Mouse (Mus musculus) ES-Bruce4 (cell line): ENCODE data around the gene Dusp16.

ENCODE experiments used
- CTCF ChIP-seq: IDR thresholded peaks from one replicate; pipeline ENCODE4 v1.8.1; 2011; ENCODE audit warnings: low read depth, low read length
- EP300 ChIP-seq: IDR thresholded peaks from 2 replicates; pipeline ENCODE4 v1.6.1; 2011; ENCODE audit warnings: low read depth, low read length; ENCODE audit not compliant: insufficient read depth
- POLR2A ChIP-seq: IDR thresholded peaks from one replicate; pipeline ENCODE4 v1.8.1; 2011; ENCODE audit warnings: low read length; ENCODE audit not compliant: insufficient read depth

DNA sequence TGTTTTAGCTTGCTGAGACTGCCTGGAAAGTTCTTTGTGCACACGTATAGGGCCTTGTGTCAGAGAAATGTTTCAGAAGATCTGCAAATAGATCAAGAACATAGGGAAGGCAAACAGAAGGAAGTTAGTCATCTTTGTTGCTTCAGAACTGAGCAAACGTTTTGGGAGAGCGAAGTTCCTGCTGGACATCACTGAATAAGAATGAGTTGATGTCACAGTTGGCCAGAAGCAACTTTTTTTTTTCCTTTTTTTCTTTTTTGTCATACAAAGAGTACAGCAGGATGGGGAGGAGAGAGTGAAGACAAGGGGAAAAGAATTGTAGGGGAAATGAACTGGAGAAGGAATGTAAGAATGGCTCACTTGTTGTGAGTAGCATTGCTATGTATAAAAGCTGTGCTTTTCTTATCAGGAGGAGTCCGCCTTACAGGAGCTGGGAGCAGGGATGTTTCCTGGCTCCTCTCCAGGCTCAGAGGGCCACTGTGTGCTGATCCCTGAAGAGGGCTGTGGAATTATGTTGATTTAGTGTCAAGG, 121.5 kb downstream of the Dusp16 start:
- no peak for TF ChIP-seq POLR2A
- TF ChIP-seq CTCF: no peak
- TF ChIP-seq EP300: no peak
